Comparison of ENCODE assay signal across 8 mouse cellular contexts in genomic region chr17:31386766-31387275, GRCm38 (mm10). TPM values are rescaled to one million over a fixed set of nuclear protein-coding genes. Genes with fewer than 3 reads are reported as not detected.
DNase-seq lines count a peak whose midpoint lies in the region; ATAC-seq and TF ChIP-seq lines count a peak whose summit lies in the region.
"Had no signal": no experiment of that assay in that cellular context is flagged by ENCODE, and none has a peak within 500 bp of the region (broad histone marks: within the 10 kb centered on the region; RNA-seq: fewer than 3 reads in every experiment).

No protein-coding gene starts in this region.

- H3K36me3 ChIP-seq in thymus, adult 2 months (ENCODE audit: control insufficient read depth, insufficient read depth, low read length): no peaks in the 10 kb centered on the region
- no peaks in the 10 kb centered on the region for H3K36me3 ChIP-seq in hindbrain, embryonic 12.5 days
- H3K36me3 ChIP-seq in liver, embryonic 11.5 days (ENCODE audit: control insufficient read depth, insufficient read depth, low read length): no peaks in the 10 kb centered on the region

- DNase-seq in thymus, adult 2 months: no peak
- DNase-seq in thymus, postnatal 10 days (ENCODE audit: low spot score in 2 of 2): no peak
- DNase-seq in liver, embryonic 11.5 days (ENCODE audit: low spot score): no peak
- DNase-seq in embryo, embryonic 10 days (ENCODE audit: low spot score): no peak
- DNase-seq in cerebellum, postnatal 4 days (ENCODE audit: low spot score in 2 of 2): no peak

- ATAC-seq in hindbrain, embryonic 12.5 days (ENCODE audit: low FRiP score): no peak; the same call in 1 of the 2 replicates
- ATAC-seq in liver, embryonic 11.5 days (replicated peaks; ENCODE audit: low FRiP score): no peak
- no peak for ATAC-seq in monocyte, adult 5-6 weeks (replicated peaks; ENCODE audit: insufficient number of reproducible peaks, low FRiP score, low TSS enrichment, poor library complexity, severe bottlenecking)

- peaks cover 10% of the 10 kb centered on the region for H3K4me1 ChIP-seq in thymus, adult 2 months (replicated peaks; ENCODE audit: control insufficient read depth, insufficient read depth, low read length)
- H3K4me1 ChIP-seq in hindbrain, embryonic 12.5 days: peaks cover 49% of the 10 kb centered on the region
- peaks cover 2% of the 10 kb centered on the region; the same call in 1 of the 2 replicates for H3K4me1 ChIP-seq in liver, embryonic 11.5 days (replicated peaks; ENCODE audit: control insufficient read depth, insufficient read depth, low read length)

- H3K4me3 ChIP-seq in thymus, adult 2 months (ENCODE audit: control insufficient read depth, insufficient read depth, low read length): peak overlapping the region; percentile 54
- peak overlapping the region; percentile 84 for H3K4me3 ChIP-seq in hindbrain, embryonic 12.5 days
- peak overlapping the region; percentile 64 for H3K4me3 ChIP-seq in liver, embryonic 11.5 days (ENCODE audit: low read depth, low read length)

- 16% methylated on average over 7 of the region's 7 CpGs for WGBS in thymus, adult 2 months
- WGBS in hindbrain, embryonic 12.5 days: 9% methylated on average over 7 of the region's 7 CpGs
- 9% methylated on average over 7 of the region's 7 CpGs for WGBS in liver, embryonic 11.5 days

- no peak overlapping the region for H3K27ac ChIP-seq in thymus, adult 2 months (ENCODE audit: control insufficient read depth, insufficient read depth, low read length)
- H3K27ac ChIP-seq in hindbrain, embryonic 12.5 days: no peak overlapping the region
- no peak overlapping the region for H3K27ac ChIP-seq in liver, embryonic 11.5 days (ENCODE audit: low read depth, low read length)

- TF ChIP-seq CTCF in thymus, adult 2 months (IDR thresholded peaks at IDR 0.05; ENCODE audit: borderline replicate concordance, control insufficient read depth, extremely low read depth, insufficient read depth, low read length, poor library complexity): no peak

- no peaks in the 10 kb centered on the region for H3K9me3 ChIP-seq in hindbrain, embryonic 12.5 days (replicated peaks)
- H3K9me3 ChIP-seq in liver, embryonic 11.5 days (ENCODE audit: control insufficient read depth, low read length): no peaks in the 10 kb centered on the region

- no peak for TF ChIP-seq POLR2A in thymus, adult 2 months (IDR thresholded peaks at IDR 0.05; ENCODE audit: control insufficient read depth, extremely low read depth, insufficient read depth, low read length, poor library complexity)

- H3K27me3 ChIP-seq in thymus, adult 2 months (ENCODE audit: control insufficient read depth, insufficient read depth, low read length): no peaks in the 10 kb centered on the region
- peaks cover 8% of the 10 kb centered on the region; the same call in 1 of the 2 replicates for H3K27me3 ChIP-seq in hindbrain, embryonic 12.5 days
- H3K27me3 ChIP-seq in liver, embryonic 11.5 days (replicated peaks; ENCODE audit: control insufficient read depth, insufficient read depth, low read length): peaks cover 29% of the 10 kb centered on the region

- H3K4me2 ChIP-seq in hindbrain, embryonic 12.5 days (replicated peaks): peak overlapping the region; percentile 79
- peak overlapping the region; percentile 75 for H3K4me2 ChIP-seq in liver, embryonic 11.5 days

- H3K9ac ChIP-seq in hindbrain, embryonic 12.5 days: peak overlapping the region; percentile 85
- H3K9ac ChIP-seq in liver, embryonic 11.5 days (ENCODE audit: low read depth, low read length): peak overlapping the region; percentile 49

RNA-seq across cellular contexts. Expression of gene Pde9a, which starts 0.8 kb away (rescaled TPM):
- polyA plus RNA-seq in thymus, adult 2 months (2012; rRNA removed): 4.6 and 4.9 TPM in 2 replicates
- polyA plus RNA-seq in hindbrain, embryonic 12.5 days (2016; fragmentation: Nextera tagmentation; extraction: Ambion mirVana): 30.4 and 33.3 TPM in 2 replicates
- polyA plus RNA-seq in liver, embryonic 11.5 days (2014; fragmentation: Nextera tagmentation; extraction: Ambion mirVana): 10.4 and 11.5 TPM in 2 replicates
- not detected in 3 replicates for total RNA-seq in monocyte, adult 5-6 weeks (2017)
- total RNA-seq: common myeloid progenitor, adult 5-6 weeks had no signal
